Mouse (Mus musculus): ENCODE measurements around the gene Gc. TPM values are rescaled to one million over a fixed set of nuclear protein-coding genes. Genes with fewer than 3 reads are reported as not detected.

The Gc gene
- 0.42 TPM in 1 of 2 replicates, not detected in the other for total RNA-seq (2014; rRNA removed)
- 0.15 and 0.30 TPM in 2 replicates for polyA plus RNA-seq (2015; fragmentation: Nextera tagmentation; extraction: Ambion mirVana)

DNA sequence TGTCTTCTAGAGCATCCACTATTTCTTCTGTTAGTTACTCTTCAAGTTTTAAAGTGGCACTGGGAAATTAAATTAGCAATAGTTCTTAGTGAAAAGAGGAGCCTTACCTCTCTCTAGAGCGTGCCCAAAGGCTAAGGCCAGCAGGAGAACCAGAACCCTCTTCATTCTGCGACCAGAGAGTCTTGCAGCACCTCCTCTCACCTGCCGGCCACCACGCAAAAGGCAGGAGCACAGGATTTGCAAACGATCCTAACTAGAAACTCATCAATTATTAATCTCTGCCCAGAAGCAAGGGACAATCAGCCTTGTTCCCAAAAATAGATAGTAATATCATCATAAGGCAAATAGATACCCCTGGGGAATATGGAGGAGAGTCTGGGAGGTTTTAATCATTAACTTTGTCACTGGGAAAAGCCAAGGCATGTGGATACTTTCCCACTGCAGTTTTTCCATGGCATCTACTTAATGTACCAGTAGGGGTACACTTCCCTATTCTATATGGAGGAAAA is at the start of gene Gc:
TSS of gene Gc (minus strand) at position 345 of the 509 bp plus-strand sequence.
- no peak within 1 kb of the TSS for H3K4me3 ChIP-seq (ENCODE audit: low read length)
- no peak within 1 kb of the TSS for H3K27ac ChIP-seq
- no peaks in the 10 kb centered on the region for H3K4me1 ChIP-seq (ENCODE audit: insufficient read depth, low read length)
- no peak within 1 kb of the TSS for H3K4me2 ChIP-seq (ENCODE audit: low read depth, low read length)
- no peaks in the 10 kb centered on the region for H3K36me3 ChIP-seq (ENCODE audit: insufficient read depth, low read length)
- DNase-seq (ENCODE audit: low spot score) (no peak), ATAC-seq (no peak)
- H3K9me3 ChIP-seq (ENCODE audit: low read length), result no peaks in the 10 kb centered on the region
- H3K9ac ChIP-seq (replicated peaks; ENCODE audit: low read length), result no peak within 1 kb of the TSS
- no peaks in the 10 kb centered on the region for H3K27me3 ChIP-seq (ENCODE audit: insufficient read depth, low read length)
- TF ChIP-seq CTCF (IDR thresholded peaks at IDR 0.05; ENCODE audit: low read depth), result no peak
- 71% methylated on average over 5 of the region's 5 CpGs for WGBS

DNA sequence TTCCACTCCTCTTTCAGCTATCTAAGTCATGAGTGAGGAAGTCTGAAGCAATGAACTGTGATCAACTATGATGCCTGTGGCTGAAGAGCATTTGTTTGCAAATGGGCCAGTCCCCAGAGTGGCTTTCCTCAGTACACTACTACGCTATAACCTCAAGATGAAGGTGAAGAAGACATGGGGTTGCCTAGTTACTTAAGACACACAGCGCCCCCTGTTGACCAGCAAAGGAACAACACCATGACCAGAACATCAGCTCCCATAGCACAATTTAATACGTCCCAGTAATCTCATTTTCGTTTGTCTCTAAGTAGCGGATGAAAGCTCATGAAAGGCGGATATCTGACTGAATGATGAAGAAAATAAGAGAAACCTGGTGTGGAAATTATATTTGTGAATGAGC is 42.5 kb upstream of the Gc start:
- peak; percentile 35; the same call in 1 of the 2 replicates for TF ChIP-seq CTCF (IDR thresholded peaks at IDR 0.05; ENCODE audit: low read depth)
- Histone ChIP-seq H3K9ac (replicated peaks; ENCODE audit: low read length) (no peak overlapping the region), H3K4me1 (ENCODE audit: insufficient read depth, low read length) (no peaks in the 10 kb centered on the region), H3K4me2 (ENCODE audit: low read depth, low read length) (no peak overlapping the region), H3K36me3 (ENCODE audit: insufficient read depth, low read length) (no peaks in the 10 kb centered on the region), H3K9me3 (ENCODE audit: low read length) (no peaks in the 10 kb centered on the region), H3K4me3 (ENCODE audit: low read length) (no peak overlapping the region), H3K27me3 (ENCODE audit: insufficient read depth, low read length) (no peaks in the 10 kb centered on the region), H3K27ac (no peak overlapping the region)
- WGBS, result 60% methylated on average over 6 of the region's 6 CpGs
- DNase-seq (ENCODE audit: low spot score) (no peak), ATAC-seq (no peak)

DNA sequence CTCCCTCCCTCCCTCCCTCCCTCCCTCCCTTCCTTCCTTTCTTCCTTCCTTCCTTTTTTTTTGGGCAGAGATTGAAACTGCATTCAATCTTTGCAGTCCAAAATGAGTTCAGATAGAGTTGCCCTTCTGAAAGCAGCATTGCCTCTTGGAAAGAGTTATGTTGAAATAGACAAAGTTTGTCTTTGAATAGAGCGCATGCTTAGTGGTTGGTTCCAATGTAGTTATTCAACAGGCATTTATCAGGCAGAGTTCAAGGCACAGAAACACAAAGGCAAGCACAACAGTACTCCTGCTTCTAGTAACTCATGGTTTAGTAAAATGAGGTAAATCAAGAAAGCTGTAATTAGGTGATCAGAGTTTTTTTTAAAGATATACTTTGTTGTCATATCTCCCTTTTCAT is 34.9 kb upstream of the Gc start:
- Histone ChIP-seq H3K36me3 (ENCODE audit: insufficient read depth, low read length) (no peaks in the 10 kb centered on the region), H3K27ac (no peak overlapping the region), H3K27me3 (ENCODE audit: insufficient read depth, low read length) (no peaks in the 10 kb centered on the region), H3K4me3 (ENCODE audit: low read length) (no peak overlapping the region), H3K9me3 (ENCODE audit: low read length) (no peaks in the 10 kb centered on the region), H3K9ac (replicated peaks; ENCODE audit: low read length) (no peak overlapping the region), H3K4me1 (ENCODE audit: insufficient read depth, low read length) (no peaks in the 10 kb centered on the region), H3K4me2 (ENCODE audit: low read depth, low read length) (no peak overlapping the region)
- no peak for TF ChIP-seq CTCF (IDR thresholded peaks at IDR 0.05; ENCODE audit: low read depth)
- ATAC-seq (no peak), DNase-seq (ENCODE audit: low spot score) (no peak)
- 95% methylated on average over 1 of the region's 1 CpGs for WGBS

DNA sequence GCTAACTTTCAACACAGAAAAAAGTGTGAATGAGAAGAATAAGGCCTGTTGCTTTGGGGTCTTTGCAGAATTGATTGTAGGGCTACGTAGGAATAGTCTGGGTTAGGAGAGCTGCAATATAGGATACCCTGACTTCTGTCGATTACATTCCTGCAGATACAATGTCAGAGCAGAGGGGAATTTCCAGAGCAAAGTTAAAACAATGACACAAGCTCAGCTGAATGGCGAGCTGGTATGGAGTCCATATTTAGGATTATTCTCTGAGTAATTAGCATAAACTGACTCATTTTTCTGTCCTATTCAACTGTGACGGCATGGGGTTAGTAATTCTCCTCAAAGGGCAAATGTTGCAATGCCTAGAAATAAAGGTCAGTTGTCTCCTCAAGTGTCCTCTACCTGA is 12.8 kb upstream of the Gc start:
- Histone ChIP-seq H3K27me3 (ENCODE audit: insufficient read depth, low read length) (no peaks in the 10 kb centered on the region), H3K27ac (no peak overlapping the region), H3K4me3 (ENCODE audit: low read length) (no peak overlapping the region), H3K4me2 (ENCODE audit: low read depth, low read length) (no peak overlapping the region), H3K4me1 (ENCODE audit: insufficient read depth, low read length) (no peaks in the 10 kb centered on the region), H3K9ac (replicated peaks; ENCODE audit: low read length) (no peak overlapping the region), H3K36me3 (ENCODE audit: insufficient read depth, low read length) (no peaks in the 10 kb centered on the region), H3K9me3 (ENCODE audit: low read length) (no peaks in the 10 kb centered on the region)
- no peak for TF ChIP-seq CTCF (IDR thresholded peaks at IDR 0.05; ENCODE audit: low read depth)
- ATAC-seq (no peak), DNase-seq (ENCODE audit: low spot score) (no peak)
- 60% methylated on average over 4 of the region's 4 CpGs for whole genome bisulfite sequencing

DNA sequence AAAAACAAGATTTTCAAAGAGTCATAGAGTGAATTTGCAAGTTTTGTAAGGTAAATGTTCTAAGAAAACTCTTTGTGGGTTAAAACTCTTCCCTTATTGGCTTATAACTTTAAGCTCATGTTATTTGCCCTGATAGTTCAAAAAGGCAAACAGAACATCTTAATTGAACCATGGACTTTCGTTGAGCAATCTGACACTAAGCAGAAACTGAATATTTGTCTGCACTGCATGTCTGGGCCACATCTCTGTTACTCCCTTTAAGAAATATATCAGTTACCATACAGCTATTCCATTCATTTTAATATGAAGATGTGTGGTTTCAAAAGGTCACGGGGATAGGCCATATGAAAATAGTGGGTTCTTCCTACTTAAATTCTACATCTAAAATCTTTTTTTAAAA is 10.2 kb upstream of the Gc start:
- WGBS, result 85% methylated on average over 2 of the region's 2 CpGs
- TF ChIP-seq CTCF (IDR thresholded peaks at IDR 0.05; ENCODE audit: low read depth), result no peak
- Histone ChIP-seq H3K4me3 (ENCODE audit: low read length) (no peak overlapping the region), H3K4me1 (ENCODE audit: insufficient read depth, low read length) (no peaks in the 10 kb centered on the region), H3K4me2 (ENCODE audit: low read depth, low read length) (no peak overlapping the region), H3K9ac (replicated peaks; ENCODE audit: low read length) (no peak overlapping the region), H3K9me3 (ENCODE audit: low read length) (no peaks in the 10 kb centered on the region), H3K27me3 (ENCODE audit: insufficient read depth, low read length) (no peaks in the 10 kb centered on the region), H3K36me3 (ENCODE audit: insufficient read depth, low read length) (no peaks in the 10 kb centered on the region), H3K27ac (no peak overlapping the region)
- ATAC-seq, result no peak
- no peak for DNase-seq (ENCODE audit: low spot score)

DNA sequence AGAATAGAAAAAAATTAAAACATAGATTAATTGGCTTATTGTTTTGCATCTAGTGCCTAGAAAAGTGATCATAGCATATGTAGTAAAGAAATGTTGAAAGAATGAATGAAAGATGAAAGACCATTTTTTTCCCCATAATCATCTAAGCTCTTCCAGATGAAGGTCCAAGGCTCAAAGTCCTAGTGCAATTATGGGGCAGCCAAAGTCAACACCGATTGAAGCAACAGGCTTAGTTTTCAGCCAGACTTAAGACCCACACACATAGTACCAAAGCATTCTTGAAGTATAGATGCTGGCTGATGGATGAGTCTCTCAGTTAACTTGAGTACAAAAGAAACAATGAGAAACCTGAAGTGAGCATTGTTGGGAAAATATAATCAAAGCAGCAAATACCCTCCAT is 9.3 kb upstream of the Gc start:
- 86% methylated on average over 1 of the region's 1 CpGs for WGBS
- H3K36me3 ChIP-seq (ENCODE audit: insufficient read depth, low read length), result no peaks in the 10 kb centered on the region
- H3K27me3 ChIP-seq (ENCODE audit: insufficient read depth, low read length), result no peaks in the 10 kb centered on the region
- H3K9me3 ChIP-seq (ENCODE audit: low read length), result no peaks in the 10 kb centered on the region
- H3K4me1 ChIP-seq (ENCODE audit: insufficient read depth, low read length), result no peaks in the 10 kb centered on the region
- no peak for DNase-seq (ENCODE audit: low spot score)
- H3K9ac ChIP-seq (replicated peaks; ENCODE audit: low read length), result no peak overlapping the region
- TF ChIP-seq CTCF (IDR thresholded peaks at IDR 0.05; ENCODE audit: low read depth), result no peak
- no peak overlapping the region for H3K4me3 ChIP-seq (ENCODE audit: low read length)
- no peak for ATAC-seq
- H3K27ac ChIP-seq, result no peak overlapping the region
- no peak overlapping the region for H3K4me2 ChIP-seq (ENCODE audit: low read depth, low read length)

DNA sequence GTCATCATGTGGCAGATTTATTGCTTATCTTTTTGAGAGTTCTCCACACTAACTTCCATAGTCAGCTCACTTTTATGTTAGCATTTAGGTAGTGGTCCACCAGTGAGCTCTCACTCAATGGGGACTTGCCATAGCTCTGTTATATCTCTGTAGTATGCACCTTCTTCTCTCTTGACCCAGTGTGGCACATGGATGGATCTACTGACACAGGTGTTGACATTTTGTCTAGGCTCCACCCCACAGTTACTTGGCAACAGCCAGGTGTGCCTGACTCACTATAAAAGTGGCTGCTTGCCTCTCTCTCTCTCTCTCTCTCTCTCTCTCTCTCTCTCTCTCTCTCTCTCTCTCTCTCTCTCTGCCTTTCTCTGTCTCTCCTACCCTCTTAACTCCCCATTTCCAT is 8.6 kb upstream of the Gc start:
- Histone ChIP-seq H3K4me1 (ENCODE audit: insufficient read depth, low read length) (no peaks in the 10 kb centered on the region), H3K27me3 (ENCODE audit: insufficient read depth, low read length) (no peaks in the 10 kb centered on the region), H3K36me3 (ENCODE audit: insufficient read depth, low read length) (no peaks in the 10 kb centered on the region), H3K9ac (replicated peaks; ENCODE audit: low read length) (no peak overlapping the region), H3K4me2 (ENCODE audit: low read depth, low read length) (no peak overlapping the region), H3K4me3 (ENCODE audit: low read length) (no peak overlapping the region), H3K27ac (no peak overlapping the region), H3K9me3 (ENCODE audit: low read length) (no peaks in the 10 kb centered on the region)
- ATAC-seq (no peak), DNase-seq (ENCODE audit: low spot score) (no peak)
- no peak for TF ChIP-seq CTCF (IDR thresholded peaks at IDR 0.05; ENCODE audit: low read depth)

Data from hindbrain, postnatal 0 days (tissue).